Comparison of ENCODE assay signal across 13 mouse cellular contexts in genomic region chr15:44310888-44311287, GRCm38 (mm10).
"Had no signal": no experiment of that assay in that cellular context is flagged by ENCODE, and none has a peak within 500 bp of the region (broad histone marks: within the 10 kb centered on the region; RNA-seq: fewer than 3 reads in every experiment).

No protein-coding gene starts in this region.

- H3K4me3 ChIP-seq: layer of hippocampus, adult 2 months; liver, embryonic 13.5 days had no signal

- H3K27ac ChIP-seq: kidney, postnatal 0 days; layer of hippocampus, adult 2 months; liver, embryonic 13.5 days had no signal

- H3K9ac ChIP-seq: liver, embryonic 13.5 days had no signal

- H3K27me3 ChIP-seq: liver, embryonic 13.5 days had no signal

- H3K4me2 ChIP-seq: liver, embryonic 13.5 days had no signal

- H3K9me3 ChIP-seq: liver, embryonic 13.5 days had no signal

- H3K4me1 ChIP-seq: liver, embryonic 13.5 days had no signal

- H3K36me3 ChIP-seq: liver, embryonic 13.5 days had no signal

- DNase-seq: kidney, adult 18-20 months; kidney, adult 9 months; kidney, postnatal 25 days; layer of hippocampus, adult 9-11 months; liver, embryonic 13.5 days; lung, adult 2 months; lung, postnatal 14 days; lung, postnatal 4 days; thymus, adult 2 months; thymus, postnatal 14 days had no signal

- ATAC-seq: intestine, embryonic 16.5 days had no signal
